Mouse (Mus musculus): Measurements from ENCODE around the gene Tctn3.

The Tctn3 gene

DNA sequence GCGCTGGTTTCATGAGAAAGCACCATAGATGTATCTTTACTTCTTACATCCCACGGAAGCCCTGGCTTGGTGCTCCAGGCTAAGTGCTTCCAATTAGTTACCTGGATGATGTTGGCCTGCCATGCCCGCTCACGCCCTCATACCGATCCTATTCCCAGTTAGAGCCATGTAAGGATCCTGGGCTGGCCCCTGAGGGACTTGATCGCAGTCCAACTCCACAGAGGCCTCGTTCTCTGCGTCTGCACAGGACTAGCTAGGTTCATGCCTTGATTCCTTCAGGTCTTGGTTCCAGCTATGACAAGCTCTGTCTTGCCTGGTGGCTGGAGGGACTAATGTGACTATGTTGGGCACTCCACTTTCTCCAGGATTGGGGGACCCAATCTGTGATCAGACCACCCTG lies 56.9 kb downstream of the Tctn3 start:
- no peak for DNase-seq (ENCODE audit: low spot score)

DNA sequence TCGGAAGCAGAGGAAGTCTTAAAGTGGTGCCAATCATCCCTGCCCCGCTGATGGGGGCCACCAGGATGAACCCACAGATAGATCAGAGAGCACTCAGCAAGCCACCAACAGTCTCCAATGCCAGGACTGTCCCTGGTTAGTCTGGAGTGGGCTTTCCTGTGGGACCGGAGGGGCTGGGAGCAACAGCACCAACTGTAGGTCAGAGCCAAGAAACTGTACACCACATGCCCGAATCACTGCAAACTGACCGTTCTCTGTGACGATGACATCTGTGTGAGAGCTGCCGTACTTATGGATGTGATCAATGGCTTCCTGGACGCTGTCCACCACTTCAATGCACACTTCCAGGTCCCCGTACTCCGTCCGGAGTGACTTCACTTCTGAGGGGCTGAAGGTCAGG lies 57.7 kb downstream of the Tctn3 start:
- no peak for DNase-seq (ENCODE audit: low spot score)

DNA sequence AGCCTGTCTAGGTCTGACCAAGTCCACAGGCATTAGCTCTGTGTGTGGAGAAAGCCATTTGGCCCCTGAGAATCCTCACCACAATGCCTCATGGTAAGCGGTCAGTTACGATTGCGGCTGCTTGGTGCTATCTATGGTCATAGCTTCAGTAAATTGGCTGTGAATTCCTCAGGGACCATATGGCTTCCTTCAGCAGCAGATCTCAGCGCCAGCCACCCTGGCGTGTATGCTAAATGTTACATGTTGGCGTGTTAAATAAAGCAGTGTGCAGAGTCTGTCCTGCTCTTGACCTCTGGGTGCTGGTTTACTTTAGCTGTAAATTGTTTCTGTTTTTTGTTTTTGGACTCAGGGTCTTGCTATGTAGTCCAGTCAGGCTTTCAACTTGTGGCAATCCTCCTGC lies 58.2 kb downstream of the Tctn3 start:
- DNase-seq (ENCODE audit: low spot score), result no peak

DNA sequence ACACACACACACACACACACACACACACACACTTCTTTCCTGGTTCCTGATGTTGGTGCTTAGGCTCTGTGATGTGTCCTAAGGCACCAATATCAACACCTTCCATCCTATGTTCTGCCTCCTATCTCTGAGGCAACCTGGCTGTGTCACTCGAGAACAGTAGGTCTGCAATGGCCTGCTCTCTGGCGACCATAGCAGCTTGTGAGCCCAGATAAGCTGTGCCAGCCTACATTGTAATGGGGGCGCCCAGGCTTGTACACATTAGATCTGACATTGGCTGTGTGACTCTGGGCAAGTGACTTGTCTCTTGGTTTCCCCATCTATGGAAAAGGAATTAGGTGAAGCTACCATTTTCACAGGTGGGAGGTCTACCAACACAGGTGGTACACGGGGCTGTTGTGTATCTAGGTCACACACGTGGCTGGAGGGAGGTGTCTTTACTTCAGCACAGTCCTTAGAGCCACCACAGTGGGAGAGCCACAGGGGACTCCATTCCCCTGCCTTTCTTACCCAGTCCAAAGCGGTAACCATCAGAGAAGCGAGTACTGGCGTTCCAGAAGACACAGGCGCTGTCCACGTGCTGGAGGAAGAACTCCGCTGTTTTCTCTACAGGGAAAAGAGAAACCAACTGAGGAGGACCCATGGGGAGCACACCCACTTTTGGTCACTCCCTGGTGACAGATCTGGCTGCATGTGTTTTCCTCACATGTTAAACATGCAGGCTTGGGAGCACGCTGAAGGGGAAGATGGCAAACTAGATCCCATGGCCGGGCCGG lies 58.8 kb downstream of the Tctn3 start:
- DNase-seq (ENCODE audit: low spot score), result no peak

DNA sequence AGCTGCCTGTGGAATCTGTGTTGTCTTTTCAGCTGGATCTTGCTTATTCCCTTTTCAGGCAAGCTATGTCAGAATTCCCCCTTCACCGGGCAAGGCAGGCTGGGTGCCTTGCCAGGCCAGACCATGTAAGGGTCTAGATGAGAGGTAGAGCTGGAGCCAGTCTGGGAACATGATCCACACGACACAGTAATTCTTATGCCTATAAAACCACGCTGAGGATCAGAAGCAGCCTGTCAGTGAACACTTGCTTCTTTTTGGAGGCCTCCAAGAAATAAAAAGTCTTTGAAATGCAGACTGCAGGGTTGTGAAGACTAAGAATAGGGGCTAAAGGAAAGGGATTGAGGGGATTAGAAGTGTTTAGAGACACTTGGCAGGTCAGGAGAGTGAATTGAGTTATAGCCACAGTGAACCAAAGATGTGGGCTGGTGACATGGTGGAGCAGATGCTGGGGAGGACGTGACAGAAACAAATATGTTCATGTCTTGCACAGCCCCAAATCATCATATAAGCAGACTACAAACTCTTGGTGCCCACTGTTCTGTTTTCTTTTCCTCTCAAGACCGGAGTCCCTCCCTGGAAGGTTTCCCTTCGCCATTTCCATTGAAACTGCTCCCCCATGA lies 62.4 kb downstream of the Tctn3 start:
- DNase-seq (ENCODE audit: low spot score), result no peak

DNA sequence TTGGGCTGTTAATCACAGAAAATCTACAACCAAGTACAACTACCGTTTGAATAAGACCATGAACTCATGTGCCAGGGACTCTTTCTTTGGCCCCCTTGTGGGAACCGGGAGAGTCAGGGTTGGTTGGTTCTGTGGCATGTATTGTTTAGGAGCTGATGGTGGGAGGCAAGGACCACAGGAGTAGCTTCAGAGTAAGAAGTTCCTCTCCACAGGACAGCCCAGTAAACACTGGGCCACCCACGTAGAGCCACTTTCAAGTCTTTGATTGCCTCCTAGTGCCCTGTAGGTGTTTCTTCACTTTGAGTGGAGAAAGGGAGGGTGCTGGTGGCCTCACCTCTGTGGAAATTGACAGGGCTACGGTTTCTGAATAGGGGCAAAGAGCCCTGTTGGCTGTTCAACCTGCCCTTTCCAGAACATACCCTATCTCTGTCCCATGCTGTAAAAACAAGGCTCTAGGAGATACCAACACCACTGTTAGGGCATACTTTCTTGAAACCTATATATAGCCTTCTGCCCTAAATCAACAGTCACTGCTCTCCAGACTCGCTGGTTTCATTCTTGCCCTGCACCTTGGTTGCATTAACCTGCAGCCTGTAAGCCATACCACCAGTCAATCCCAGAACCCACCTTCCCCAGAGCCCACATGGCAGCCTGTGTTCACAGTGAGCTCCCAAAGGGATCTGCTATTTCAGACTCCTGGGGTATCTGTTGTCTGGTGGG lies 63.1 kb downstream of the Tctn3 start:
- DNase-seq (ENCODE audit: low spot score), result no peak

DNA sequence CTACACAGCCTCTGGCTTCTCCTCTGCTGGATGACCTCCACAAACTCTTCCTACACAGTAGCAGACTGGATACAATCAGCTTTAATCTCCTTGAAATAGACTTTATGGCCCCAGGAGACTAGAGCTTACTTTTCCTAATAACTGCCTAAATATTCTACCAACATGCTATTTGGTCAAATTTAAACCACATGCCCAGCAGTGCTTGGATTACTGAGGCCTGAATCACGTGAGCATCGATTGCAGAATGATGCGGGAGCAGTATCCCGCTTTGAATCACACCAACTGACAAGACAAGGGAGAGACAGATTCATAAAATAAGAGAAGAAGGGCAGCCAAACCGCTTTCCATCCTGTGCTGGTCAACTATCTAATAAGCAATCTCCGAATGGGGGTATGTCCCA lies 63.6 kb downstream of the Tctn3 start:
- DNase-seq (ENCODE audit: low spot score), result no peak
